Comparison of ENCODE assay signal across 9 mouse cellular contexts in genomic region chr4:103120874-103121389, GRCm38 (mm10). TPM values are rescaled to one million over a fixed set of nuclear protein-coding genes. Genes with fewer than 3 reads are reported as not detected.
DNase-seq lines count a peak whose midpoint lies in the region; ATAC-seq lines count a peak whose summit lies in the region.
"Had no signal": no experiment of that assay in that cellular context is flagged by ENCODE, and none has a peak within 500 bp of the region (broad histone marks: within the 10 kb centered on the region; RNA-seq: fewer than 3 reads in every experiment).

No protein-coding gene starts in this region.

- peak overlapping the region; percentile 56 for H3K4me2 ChIP-seq in embryonic facial prominence, embryonic 15.5 days (replicated peaks)
- peak overlapping the region; percentile 49; the same call in 1 of the 2 replicates for H3K4me2 ChIP-seq in limb, embryonic 11.5 days (ENCODE audit: low read depth, severe bottlenecking)
- H3K4me2 ChIP-seq in stomach, embryonic 15.5 days, result peak overlapping the region; percentile 63

- no peak overlapping the region for H3K9ac ChIP-seq in embryonic facial prominence, embryonic 15.5 days
- no peak overlapping the region for H3K9ac ChIP-seq in limb, embryonic 11.5 days (ENCODE audit: low read length)
- no peak overlapping the region for H3K9ac ChIP-seq in stomach, embryonic 15.5 days

- 83% methylated on average over 9 of the region's 9 CpGs for WGBS in embryonic facial prominence, embryonic 15.5 days
- 92% methylated on average over 9 of the region's 9 CpGs for WGBS in limb, embryonic 11.5 days
- WGBS in stomach, embryonic 15.5 days, result 77% methylated on average over 9 of the region's 9 CpGs

- H3K36me3 ChIP-seq in megakaryocyte, embryonic 14.5 days (replicated peaks; ENCODE audit: low read length), result peaks cover 16% of the 10 kb centered on the region
- H3K36me3 ChIP-seq in embryonic facial prominence, embryonic 15.5 days, result peaks cover 5% of the 10 kb centered on the region; the same call in 1 of the 2 replicates
- H3K36me3 ChIP-seq in limb, embryonic 11.5 days (ENCODE audit: control insufficient read depth, insufficient read depth, low read length), result no peaks in the 10 kb centered on the region; the same call in 1 of the 2 replicates
- 0 out of 2 replicates have a peak, but pooled peaks cover 3% of the 10 kb centered on the region for H3K36me3 ChIP-seq in stomach, embryonic 15.5 days

- H3K4me3 ChIP-seq in megakaryocyte, embryonic 14.5 days (replicated peaks), result peak overlapping the region; percentile 94
- H3K4me3 ChIP-seq in embryonic facial prominence, embryonic 15.5 days (replicated peaks), result peak overlapping the region; percentile 93
- no peak overlapping the region for H3K4me3 ChIP-seq in limb, embryonic 11.5 days (ENCODE audit: low read depth, low read length)
- no peak overlapping the region; the same call in 1 of the 2 replicates for H3K4me3 ChIP-seq in stomach, embryonic 15.5 days (replicated peaks)

- H3K27me3 ChIP-seq in megakaryocyte, embryonic 14.5 days (replicated peaks), result no peaks in the 10 kb centered on the region
- H3K27me3 ChIP-seq in embryonic facial prominence, embryonic 15.5 days, result no peaks in the 10 kb centered on the region
- H3K27me3 ChIP-seq in limb, embryonic 11.5 days (ENCODE audit: control insufficient read depth, insufficient read depth, low read length), result no peaks in the 10 kb centered on the region
- H3K27me3 ChIP-seq in stomach, embryonic 15.5 days (replicated peaks), result no peaks in the 10 kb centered on the region

- H3K27ac ChIP-seq in embryonic facial prominence, embryonic 15.5 days (replicated peaks), result no peak overlapping the region
- no peak overlapping the region for H3K27ac ChIP-seq in limb, embryonic 11.5 days (replicated peaks; ENCODE audit: low read depth, low read length)
- H3K27ac ChIP-seq in stomach, embryonic 15.5 days, result no peak overlapping the region

- no peak for ATAC-seq in megakaryocyte, adult 5-6 weeks (ENCODE audit: poor library complexity, severe bottlenecking)
- no peak for ATAC-seq in embryonic facial prominence, embryonic 15.5 days (ENCODE audit: insufficient number of reproducible peaks, low FRiP score, low TSS enrichment, low read depth)
- no peak for ATAC-seq in limb, embryonic 11.5 days (ENCODE audit: insufficient number of reproducible peaks, low FRiP score, low TSS enrichment, low read depth)
- no peak for ATAC-seq in stomach, embryonic 15.5 days (ENCODE audit: insufficient read depth, low FRiP score, low read depth)

- peaks cover 43% of the 10 kb centered on the region for H3K4me1 ChIP-seq in megakaryocyte, embryonic 14.5 days
- H3K4me1 ChIP-seq in embryonic facial prominence, embryonic 15.5 days, result peaks cover 19% of the 10 kb centered on the region
- H3K4me1 ChIP-seq in limb, embryonic 11.5 days (ENCODE audit: control insufficient read depth, insufficient read depth, low read length), result peaks cover 5% of the 10 kb centered on the region; the same call in 1 of the 2 replicates
- H3K4me1 ChIP-seq in stomach, embryonic 15.5 days, result peaks cover 14% of the 10 kb centered on the region

- DNase-seq in limb, embryonic 11.5 days (ENCODE audit: low spot score), result no peak
- no peak for DNase-seq in layer of hippocampus, adult 9-10 months (ENCODE audit: low spot score)
- no peak for DNase-seq in kidney, postnatal 10 days
- no peak for DNase-seq in urinary bladder, postnatal 14 days (ENCODE audit: low spot score)
- DNase-seq: right cerebral cortex, postnatal 14 days had no signal

- no peaks in the 10 kb centered on the region for H3K9me3 ChIP-seq in megakaryocyte, embryonic 14.5 days
- no peaks in the 10 kb centered on the region for H3K9me3 ChIP-seq in embryonic facial prominence, embryonic 15.5 days (replicated peaks)
- H3K9me3 ChIP-seq in limb, embryonic 11.5 days (ENCODE audit: control insufficient read depth, low read length), result no peaks in the 10 kb centered on the region
- no peaks in the 10 kb centered on the region for H3K9me3 ChIP-seq in stomach, embryonic 15.5 days

RNA-seq across cellular contexts. Expression of gene Wdr78, which starts 6.6 kb away (rescaled TPM):
- polyA plus RNA-seq in megakaryocyte, embryonic 14.5 days (2012; ENCODE audit: insufficient read depth, low replicate concordance), result 0.43 and 0.47 TPM in 2 replicates
- 0.80 and 2.6 TPM in 2 replicates for total RNA-seq in megakaryocyte, adult 5-6 weeks (2015)
- total RNA-seq in megakaryocyte, adult 5-6 weeks (2017), result 0.28 and 0.92 TPM in 2 replicates
- polyA plus RNA-seq in embryonic facial prominence, embryonic 15.5 days (2015; fragmentation: Nextera tagmentation; extraction: Ambion mirVana), result 6.4 and 8.6 TPM in 2 replicates
- 4.0 and 4.7 TPM in 2 replicates for polyA plus RNA-seq in limb, embryonic 11.5 days (2014; fragmentation: Nextera tagmentation; extraction: Ambion mirVana)
- polyA plus RNA-seq in stomach, embryonic 15.5 days (2015; fragmentation: Nextera tagmentation; extraction: Ambion mirVana), result 2.1 and 2.3 TPM in 2 replicates

RNA-seq across cellular contexts. Expression of gene Mier1, which starts 6.7 kb away (rescaled TPM):
- polyA plus RNA-seq in megakaryocyte, embryonic 14.5 days (2012; ENCODE audit: insufficient read depth, low replicate concordance), result 1.2 and 2.3 TPM in 2 replicates
- total RNA-seq in megakaryocyte, adult 5-6 weeks (2015), result 79.4 and 82.5 TPM in 2 replicates
- total RNA-seq in megakaryocyte, adult 5-6 weeks (2017), result 89.2 and 100 TPM in 2 replicates
- polyA plus RNA-seq in embryonic facial prominence, embryonic 15.5 days (2015; fragmentation: Nextera tagmentation; extraction: Ambion mirVana), result 37.1 and 56.1 TPM in 2 replicates
- polyA plus RNA-seq in limb, embryonic 11.5 days (2014; fragmentation: Nextera tagmentation; extraction: Ambion mirVana), result 43.0 and 46.3 TPM in 2 replicates
- polyA plus RNA-seq in stomach, embryonic 15.5 days (2015; fragmentation: Nextera tagmentation; extraction: Ambion mirVana), result 44.7 and 49.3 TPM in 2 replicates

Comparison
In these comparisons a context has a peak if more than half of its experiments do, and no peak if none do; other contexts are left out.
1. H3K4me3 ChIP-seq: peak in megakaryocyte, embryonic 14.5 days (single experiment) and embryonic facial prominence, embryonic 15.5 days (single experiment); none in limb, embryonic 11.5 days (single experiment) and stomach, embryonic 15.5 days (single experiment).
2. RNA of gene Mier1, which starts 6.7 kb away (polyA plus RNA-seq): 44.7 to 49.3 TPM in stomach, embryonic 15.5 days, 43.0 to 46.3 TPM in limb, embryonic 11.5 days and 37.1 to 56.1 TPM in embryonic facial prominence, embryonic 15.5 days; 1.2 to 2.3 TPM in megakaryocyte, embryonic 14.5 days; every median in the first group is over 10 times any median in the second.
3. Peak in every context shown above with its lines, with median percentiles within 50 percentile points of each other: H3K4me2 ChIP-seq.